Comparison of ENCODE assay signal across 13 mouse cellular contexts in the genomic region with DNA sequence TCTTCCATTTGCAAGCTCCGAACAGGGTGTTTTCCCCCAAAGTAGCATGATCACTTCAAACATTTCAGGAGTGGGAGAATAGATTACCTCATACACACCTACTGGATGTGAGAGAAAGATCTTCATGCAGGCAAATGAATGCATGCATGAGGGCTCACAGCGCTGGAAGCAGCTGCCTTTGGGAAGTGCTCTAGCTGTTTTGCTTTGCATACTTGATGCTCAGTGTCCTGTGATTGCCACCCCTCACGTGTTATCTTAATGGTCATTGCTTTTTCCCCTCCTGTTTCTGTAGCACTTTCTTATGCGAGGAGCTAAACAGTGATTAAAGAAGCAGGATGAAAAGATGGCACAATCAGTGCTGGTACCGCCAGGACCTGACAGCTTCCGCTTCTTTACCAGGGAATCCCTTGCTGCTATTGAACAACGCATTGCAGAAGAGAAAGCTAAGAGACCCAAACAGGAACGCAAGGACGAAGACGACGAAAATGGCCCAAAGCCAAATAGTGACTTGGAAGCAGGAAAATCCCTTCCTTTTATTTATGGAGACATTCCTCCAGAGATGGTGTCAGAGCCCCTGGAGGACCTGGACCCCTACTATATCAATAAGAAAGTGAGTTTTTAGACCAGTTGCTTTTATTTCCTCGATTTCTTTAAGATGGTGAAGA. TPM values are rescaled to one million over a fixed set of nuclear protein-coding genes. Genes with fewer than 3 reads are reported as not detected.
DNase-seq lines count a peak whose midpoint lies in the region; ATAC-seq and TF ChIP-seq lines count a peak whose summit lies in the region.
"Had no signal": no experiment of that assay in that cellular context is flagged by ENCODE, and none has a peak within 500 bp of the region (broad histone marks: within the 10 kb centered on the region; RNA-seq: fewer than 3 reads in every experiment).

No protein-coding gene starts in this region.

- DNase-seq in frontal cortex, postnatal 14 days (ENCODE audit: low spot score in 2 of 2), result no peak
- DNase-seq in left cerebral cortex, adult 2 months (ENCODE audit: extremely low spot score in 1 of 2, low spot score in 2 of 2), result no peak
- no peak for DNase-seq in left cerebral cortex, adult 8-10 months (ENCODE audit: low spot score in 2 of 2)
- DNase-seq in brain, embryonic 14.5 days (ENCODE audit: low read depth), result peak; percentile 38
- peak; percentile 45 for DNase-seq in forebrain, postnatal 0 days
- no peak for DNase-seq in adrenal gland, postnatal 10 days
- DNase-seq in spleen, adult 18-20 months, result no peak
- DNase-seq: lung, embryonic 14.5 days had no signal

- H3K27ac ChIP-seq in left cerebral cortex, adult 2 months, result peak overlapping the region; percentile 81
- peak overlapping the region; percentile 60 for H3K27ac ChIP-seq in forebrain, postnatal 0 days (ENCODE audit: low read depth, low read length)
- H3K27ac ChIP-seq: embryonic facial prominence, embryonic 15.5 days; heart, embryonic 15.5 days had no signal

- H3K4me2 ChIP-seq in forebrain, postnatal 0 days (ENCODE audit: low read depth), result peak overlapping the region; percentile 51
- H3K4me2 ChIP-seq: embryonic facial prominence, embryonic 15.5 days; heart, embryonic 15.5 days; lung, embryonic 14.5 days had no signal

- H3K9me3 ChIP-seq in forebrain, postnatal 0 days (ENCODE audit: low read length), result no peaks in the 10 kb centered on the region
- H3K9me3 ChIP-seq: embryonic facial prominence, embryonic 15.5 days; heart, embryonic 15.5 days had no signal

- 48% methylated on average over 12 of the region's 12 CpGs for WGBS in forebrain, postnatal 0 days

- no peaks in the 10 kb centered on the region for H3K27me3 ChIP-seq in forebrain, postnatal 0 days (ENCODE audit: insufficient read depth, low read length)
- H3K27me3 ChIP-seq: embryonic facial prominence, embryonic 15.5 days; heart, embryonic 15.5 days had no signal

- TF ChIP-seq CTCF in left cerebral cortex, adult 2 months (IDR thresholded peaks at IDR 0.05), result no peak
- no peak for TF ChIP-seq CTCF in brain, embryonic 14.5 days (IDR thresholded peaks at IDR 0.05; ENCODE audit: borderline replicate concordance, extremely low read depth, insufficient read depth, insufficient read length)
- TF ChIP-seq CTCF in forebrain, postnatal 0 days (IDR thresholded peaks at IDR 0.05; ENCODE audit: low read depth), result no peak

- H3K4me3 ChIP-seq in left cerebral cortex, adult 2 months, result peak overlapping the region; percentile 53
- H3K4me3 ChIP-seq in forebrain, postnatal 0 days (ENCODE audit: low read depth, low read length), result peak overlapping the region; percentile 40; the same call in 1 of the 2 replicates
- H3K4me3 ChIP-seq: embryonic facial prominence, embryonic 15.5 days; heart, embryonic 15.5 days had no signal

- peak; percentile 69 for ATAC-seq in frontal cortex, adult (ENCODE audit: low TSS enrichment)
- ATAC-seq in forebrain, postnatal 0 days, result no peak
- ATAC-seq: intestine, embryonic 16.5 days had no signal

- no peaks in the 10 kb centered on the region for H3K36me3 ChIP-seq in forebrain, postnatal 0 days (ENCODE audit: insufficient read depth)
- H3K36me3 ChIP-seq: embryonic facial prominence, embryonic 15.5 days; heart, embryonic 15.5 days had no signal

- peaks cover 12% of the 10 kb centered on the region for H3K4me1 ChIP-seq in forebrain, postnatal 0 days (ENCODE audit: insufficient read depth)

- intact Hi-C loops in left cerebral cortex, adult 2 months (cut with DNase I), result no loop called here

- H3K9ac ChIP-seq in forebrain, postnatal 0 days, result peak overlapping the region; percentile 54
- H3K9ac ChIP-seq: embryonic facial prominence, embryonic 15.5 days; heart, embryonic 15.5 days; lung, embryonic 14.5 days had no signal

- TF ChIP-seq POLR2A in brain, embryonic 14.5 days (IDR thresholded peaks at IDR 0.05; ENCODE audit: borderline replicate concordance, extremely low read depth, insufficient read depth, insufficient read length, poor library complexity, severe bottlenecking), result no peak

RNA-seq across cellular contexts. Expression of gene Scn2a, which starts 49.7 kb away (rescaled TPM):
- 100 to 1,000 TPM; 298 to 309 TPM for total RNA-seq in left cerebral cortex, adult 2 months (2021)
- 100 to 1,000 TPM; 257 to 319 (median 284) TPM for total RNA-seq in left cerebral cortex, adult 8-10 months (2022)
- polyA plus RNA-seq in brain, embryonic 14.5 days (2012; rRNA removed), result 17.4 and 26.2 TPM in 2 replicates
- 91.5 and 101 TPM in 2 replicates for total RNA-seq in forebrain, postnatal 0 days (2014; rRNA removed)
- polyA plus RNA-seq in forebrain, postnatal 0 days (2015; fragmentation: Nextera tagmentation; extraction: Ambion mirVana), result 32.7 and 50.1 TPM in 2 replicates
- 1 to 10 TPM; 1.1 to 2.6 TPM for total RNA-seq in adrenal gland, postnatal 10 days (2021)
- total RNA-seq: neutrophil, adult 5-6 weeks had no signal

Comparison
In these comparisons a context has a peak if more than half of its experiments do, and no peak if none do; other contexts are left out.
1. DNase-seq: peak in brain, embryonic 14.5 days (single experiment) and forebrain, postnatal 0 days (single experiment); none in frontal cortex, postnatal 14 days (0 of 2), left cerebral cortex, adult 2 months (0 of 2), left cerebral cortex, adult 8-10 months (0 of 2), adrenal gland, postnatal 10 days (single experiment) and spleen, adult 18-20 months (0 of 2).
2. RNA of gene Scn2a, which starts 49.7 kb away (total RNA-seq): 298 to 309 TPM in left cerebral cortex, adult 2 months, 257 to 319 TPM in left cerebral cortex, adult 8-10 months and 91.5 to 101 TPM in forebrain, postnatal 0 days; 1.1 to 2.6 TPM in adrenal gland, postnatal 10 days; every median in the first group is over 10 times any median in the second.